Mouse (Mus musculus): Measurements from ENCODE around the gene Fam186b.

The Fam186b gene

GRCm38 (mm10) chr15:99320168-99320674 is 24.5 kb upstream of the Fam186b start:
- in situ Hi-C loops (cut with MboI, MseI): loop anchor here in 1 of 2 experiments (5.0 kb wide), 1 partner anchor 57 kb away; no protein-coding TSS in a partner anchor

DNA sequence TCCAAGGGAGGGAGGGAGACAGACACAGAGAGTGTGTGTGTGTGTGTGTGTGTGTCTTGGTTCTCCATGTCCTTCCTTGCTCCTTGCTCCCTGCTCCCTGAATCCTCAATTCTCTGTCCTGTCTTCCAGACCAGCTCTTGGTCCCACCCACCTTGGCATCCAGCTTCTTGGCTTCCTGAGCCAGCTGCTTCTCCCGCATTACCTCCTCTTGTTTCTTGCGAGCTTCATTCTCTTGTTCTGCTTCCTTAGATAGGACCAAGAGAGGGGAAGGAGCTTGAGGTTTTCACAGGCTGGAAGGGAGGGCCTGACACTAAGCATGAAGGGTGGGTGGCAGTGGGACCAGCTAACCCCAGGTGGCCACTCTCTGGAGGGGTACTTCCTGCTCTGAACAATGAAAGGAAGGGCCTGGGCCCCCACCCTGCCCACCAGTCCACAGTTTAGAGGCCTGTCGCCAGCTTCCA is 23.8 kb upstream of the Fam186b start:
- in situ Hi-C loops (cut with MboI, MseI): no loop called here

- in situ Hi-C loops (cut with MboI, MseI): no loop called here
Measured at GRCm38 (mm10) chr15:99318861-99319410, 23.2 kb upstream of the Fam186b start.

DNA sequence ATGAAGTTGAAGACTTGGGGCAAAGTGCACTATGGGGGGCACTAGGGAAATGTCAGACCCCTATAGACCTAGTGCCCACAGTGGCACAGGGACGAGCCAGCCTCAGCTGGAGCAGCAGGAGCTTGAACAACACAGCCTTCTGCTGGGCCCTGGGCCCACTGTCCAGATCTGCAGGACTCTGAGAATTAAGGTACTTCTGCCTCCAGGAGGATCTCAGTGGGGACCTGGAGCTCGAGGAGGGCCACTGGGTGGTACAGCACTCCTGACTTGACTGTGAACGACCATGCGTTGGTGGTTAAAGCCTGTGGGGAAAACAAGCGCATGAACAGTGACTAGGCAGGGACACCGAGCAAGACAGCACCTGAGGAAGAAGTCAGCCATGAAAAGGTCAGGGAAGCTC is 22.4 kb upstream of the Fam186b start:
- in situ Hi-C loops (cut with MboI, MseI): no loop called here

DNA sequence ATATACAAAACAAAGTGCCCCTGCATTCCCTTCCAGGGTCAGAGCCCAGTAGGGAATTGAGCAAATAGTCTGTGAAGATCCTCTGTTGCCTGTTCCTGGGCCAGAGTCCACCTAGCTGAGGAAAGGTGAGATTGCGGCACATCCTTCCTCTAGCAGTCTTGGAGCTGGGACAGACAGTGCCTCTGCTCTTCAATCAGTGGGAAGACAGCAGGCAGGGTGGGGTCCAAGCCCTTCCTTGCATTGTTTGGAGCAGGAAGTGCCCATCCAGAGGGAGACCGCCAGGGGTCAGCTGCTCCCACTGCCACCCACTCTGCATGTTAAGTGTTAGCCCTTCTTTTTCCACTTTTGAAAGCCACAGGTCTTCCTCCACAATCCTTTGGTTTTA is 21.6 kb upstream of the Fam186b start:
- in situ Hi-C loops (cut with MboI, MseI): no loop called here

GRCm38 (mm10) chr15:99316314-99317266 is 20.9 kb upstream of the Fam186b start:
- in situ Hi-C loops (cut with MboI, MseI): no loop called here

DNA sequence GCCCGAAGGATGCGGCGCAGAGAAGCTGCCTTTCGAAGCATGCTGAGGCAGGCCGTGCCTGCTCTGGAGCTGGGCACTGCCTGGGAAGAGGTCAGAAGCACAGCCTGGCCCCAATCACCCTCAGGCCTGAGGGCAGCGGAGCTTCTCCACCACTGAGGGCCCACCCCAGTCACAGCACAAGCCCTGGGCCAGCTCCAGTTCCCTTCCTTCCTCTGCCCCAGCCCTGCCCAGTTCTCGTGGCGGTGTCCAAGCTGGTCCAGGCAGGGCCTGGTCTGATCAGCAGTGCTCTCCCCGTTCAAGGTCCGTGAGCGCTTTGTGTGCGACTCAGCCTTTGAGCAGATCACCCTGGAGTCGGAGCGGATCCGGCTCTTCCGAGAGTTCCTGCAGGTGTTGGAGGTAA is 19.2 kb upstream of the Fam186b start:
- in situ Hi-C loops (cut with MboI, MseI): no loop called here

- in situ Hi-C loops (cut with MboI, MseI): no loop called here
Measured at GRCm38 (mm10) chr15:99310617-99311016, 14.9 kb upstream of the Fam186b start.

- in situ Hi-C loops (cut with MboI, MseI): no loop called here
Measured at GRCm38 (mm10) chr15:99309549-99309948, 13.9 kb upstream of the Fam186b start.

DNA sequence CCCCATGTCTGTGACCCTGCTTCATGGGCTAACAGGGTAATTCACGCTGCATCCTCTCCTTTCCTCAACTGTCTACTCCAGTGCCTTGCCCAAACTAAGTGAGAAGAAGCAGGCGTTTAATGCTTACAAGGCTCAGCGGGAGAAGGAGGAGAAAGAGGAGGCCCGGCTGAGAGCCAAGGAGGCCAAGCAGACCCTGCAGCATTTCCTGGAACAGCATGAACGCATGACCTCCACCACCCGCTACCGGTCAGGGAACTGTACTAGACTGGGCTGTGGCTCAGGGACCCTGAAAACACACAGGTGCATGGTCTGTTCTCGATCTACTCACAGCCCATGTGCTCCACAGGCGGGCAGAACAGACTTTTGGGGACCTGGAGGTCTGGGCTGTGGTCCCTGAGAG is 11.8 kb upstream of the Fam186b start:
- in situ Hi-C loops (cut with MboI, MseI): no loop called here

GRCm38 (mm10) chr15:99296213-99296612 is 525 bp upstream of the Fam186b start:
- in situ Hi-C loops (cut with MboI, MseI): no loop called here

- in situ Hi-C loops (cut with MboI, MseI): no loop called here
Measured at GRCm38 (mm10) chr15:99294813-99295374, 794 bp downstream of the Fam186b start, which contains the start of gene Prpf40b. Gene Prpf40b, plus strand, starts transcription at chr15:99295087.

GRCm38 (mm10) chr15:99294287-99294686 is 1.4 kb downstream of the Fam186b start:
- in situ Hi-C loops (cut with MboI, MseI): no loop called here

- in situ Hi-C loops (cut with MboI, MseI): no loop called here
Measured at GRCm38 (mm10) chr15:99290586-99290985, 5.1 kb downstream of the Fam186b start.

GRCm38 (mm10) chr15:99285189-99285535 is 10.5 kb downstream of the Fam186b start:
- in situ Hi-C loops (cut with MboI, MseI): no loop called here

DNA sequence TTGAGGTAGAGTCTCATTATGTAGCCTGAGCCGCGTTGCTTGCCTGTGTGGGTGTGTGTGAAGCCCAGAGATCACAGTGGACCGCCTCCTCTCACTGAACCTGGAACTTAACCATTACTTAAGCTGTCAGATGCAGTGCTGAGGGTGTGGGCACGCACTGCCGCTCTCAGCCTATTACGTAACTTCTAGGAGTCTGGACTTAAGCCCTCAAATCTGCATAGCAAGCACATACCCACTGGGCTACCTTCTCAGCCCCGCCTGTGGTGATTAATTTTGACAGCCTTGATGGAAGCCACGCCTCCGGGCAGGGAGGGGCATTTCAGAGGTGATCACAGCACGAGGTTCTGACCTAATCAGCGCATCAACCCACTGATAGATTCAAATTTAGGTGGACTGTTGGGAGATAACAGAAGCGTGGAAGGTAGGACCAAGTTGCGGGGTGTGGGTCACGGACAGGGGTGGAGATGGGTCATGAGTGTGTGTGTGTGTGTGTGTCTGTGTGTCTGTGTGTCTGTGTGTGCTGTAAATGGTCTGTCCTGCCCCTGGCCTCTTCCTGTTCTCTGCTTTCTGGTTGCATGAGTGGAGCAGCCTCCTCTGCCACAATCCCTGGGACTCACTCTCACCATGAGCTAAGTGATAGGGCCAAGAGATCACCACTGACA is 11.0 kb downstream of the Fam186b start:
- in situ Hi-C loops (cut with MboI, MseI): no loop called here

DNA sequence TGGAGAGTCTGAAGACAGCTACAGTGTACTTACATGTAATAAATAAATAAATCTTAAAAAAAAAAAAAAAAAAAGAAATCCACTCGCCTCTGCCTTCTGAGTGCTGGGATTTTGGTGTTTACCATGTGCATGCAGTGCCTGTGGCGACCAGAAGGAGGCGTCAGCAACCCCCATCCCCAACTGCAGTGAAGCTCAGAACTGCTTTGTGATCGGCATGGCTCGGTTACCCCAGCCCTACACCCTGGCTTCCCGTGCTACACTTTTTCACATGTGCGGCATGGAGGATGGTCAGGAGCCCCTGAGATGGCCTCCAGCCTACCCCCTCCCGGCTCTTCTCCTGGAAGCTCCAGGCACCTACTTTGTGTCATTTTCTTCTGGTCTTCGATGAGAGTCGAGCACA is 12.2 kb downstream of the Fam186b start:
- in situ Hi-C loops (cut with MboI, MseI): no loop called here

DNA sequence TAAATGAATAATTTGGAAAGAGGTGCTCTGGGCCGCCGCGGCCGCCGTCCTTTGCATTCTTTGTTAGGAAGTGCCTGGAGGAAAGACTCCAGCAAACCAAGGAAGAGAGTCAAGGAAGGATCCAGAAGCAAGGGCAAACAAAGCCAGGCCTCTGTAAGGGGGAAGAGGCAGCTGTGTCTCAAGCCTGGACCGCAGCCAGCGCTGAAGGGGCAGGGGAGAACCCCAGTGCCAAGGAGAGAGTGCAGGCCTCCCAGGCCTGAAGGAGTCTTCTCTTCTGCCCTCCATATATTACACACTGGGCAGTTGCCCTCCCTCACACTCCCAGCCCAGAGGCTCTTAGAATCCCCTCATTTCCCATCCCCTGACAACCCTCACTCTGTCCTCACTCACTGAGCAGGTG is 17.4 kb downstream of the Fam186b start:
- in situ Hi-C loops (cut with MboI, MseI): no loop called here

DNA sequence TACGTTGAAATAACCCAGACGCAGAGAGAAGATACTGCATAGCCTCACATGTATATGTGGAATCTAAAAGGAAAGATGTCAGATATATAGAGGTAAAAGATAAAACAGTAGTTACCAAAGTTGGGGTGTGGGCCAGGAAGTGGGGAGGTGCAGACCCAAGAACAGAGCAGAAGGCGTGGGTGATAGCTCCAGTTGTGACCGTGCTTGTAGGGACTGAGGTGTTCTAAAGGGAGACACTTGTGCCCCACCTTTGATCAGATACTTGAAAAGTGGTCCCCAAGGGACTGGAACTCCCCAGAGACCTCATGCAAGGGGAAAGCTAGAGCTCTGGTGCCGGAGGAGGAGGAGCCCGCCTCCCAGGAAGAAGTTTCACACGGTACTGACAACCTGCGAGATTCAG is 19.6 kb downstream of the Fam186b start:
- in situ Hi-C loops (cut with MboI, MseI): no loop called here

- in situ Hi-C loops (cut with MboI, MseI): loop anchor here (5.0 kb wide), 1 partner anchor 48 kb away; no protein-coding TSS in a partner anchor
Measured at GRCm38 (mm10) chr15:99265679-99266078, 30.0 kb downstream of the Fam186b start.

GRCm38 (mm10) chr15:99264363-99264762 is 31.3 kb downstream of the Fam186b start:
- in situ Hi-C loops (cut with MboI, MseI): no loop called here

DNA sequence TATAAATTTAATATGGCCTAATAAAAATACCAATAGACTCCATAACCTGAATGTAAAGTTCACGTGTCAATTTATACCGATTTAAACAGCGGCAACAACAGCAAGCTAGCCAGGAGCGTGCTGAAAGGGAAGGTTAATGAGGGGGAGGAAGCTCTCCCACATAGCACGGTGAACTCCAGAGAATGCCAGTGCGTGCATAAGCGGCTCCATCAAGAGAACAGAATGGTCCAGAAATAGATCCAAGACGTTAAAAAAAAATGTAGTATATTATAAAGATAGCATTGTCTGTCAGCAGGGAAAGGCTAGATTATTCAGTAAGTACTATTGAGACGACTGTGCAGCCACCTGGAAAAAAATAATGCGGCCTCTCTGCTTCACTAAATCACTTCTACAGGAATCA is 33.0 kb downstream of the Fam186b start:
- in situ Hi-C loops (cut with MboI, MseI): no loop called here

All from T-helper 17 cell (primary cell).